Mouse (Mus musculus) ovary, adult 18-20 months (tissue): ENCODE results near the gene Il13.

Source experiments
- DNase-seq: peaks from one replicate; pipeline ENCODE4 v3.0.0; 2022; ENCODE audit warnings: low spot score, mixed read lengths

The Il13 gene

DNA sequence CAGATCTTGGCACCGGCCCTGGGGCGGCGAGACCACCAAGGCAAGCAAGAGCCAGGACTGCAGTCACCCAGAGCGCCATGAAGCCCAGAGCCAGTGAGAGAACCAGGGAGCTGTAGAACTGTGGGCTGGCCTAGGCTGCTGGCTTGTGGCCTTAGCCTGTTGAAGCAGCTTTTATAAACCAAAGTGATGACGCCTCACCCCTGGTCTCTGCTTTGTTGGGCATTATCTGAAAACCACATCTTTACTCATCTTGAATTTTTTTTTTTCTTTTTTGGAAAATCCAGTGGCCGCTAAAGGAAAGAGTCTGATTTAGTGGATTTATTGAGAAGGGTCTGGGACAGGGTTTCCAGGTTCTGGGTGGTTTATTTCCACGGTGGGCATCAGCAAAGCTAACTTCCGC lies at the start of gene Il13:
TSS of gene Il13 (minus strand) at position 147 of the 400 bp plus-strand sequence.
- no peak for DNase-seq

DNA sequence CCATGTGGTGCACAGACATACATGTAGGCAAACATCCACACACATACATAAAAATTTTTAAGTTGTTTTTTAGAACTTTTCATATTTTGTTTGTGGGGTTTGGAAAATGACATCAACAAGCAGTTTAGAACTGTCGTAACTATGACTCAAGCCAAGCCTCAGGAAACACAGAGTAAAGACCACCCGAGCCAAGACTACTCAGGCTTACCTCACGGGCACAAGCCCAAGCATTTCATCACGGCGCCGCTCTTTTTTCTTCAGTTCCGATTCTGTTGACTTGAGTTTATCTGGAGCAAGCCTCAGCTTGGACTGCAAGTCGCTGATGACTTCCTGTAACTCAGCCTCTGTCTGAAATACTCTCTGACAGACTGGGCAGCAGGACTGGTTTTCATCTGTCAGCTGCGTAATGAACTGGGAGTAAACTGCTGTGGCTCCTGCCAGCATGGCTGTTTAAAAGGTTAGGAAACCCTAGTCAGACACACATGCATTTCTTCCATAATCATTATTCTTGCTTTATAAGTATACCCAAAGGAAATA lies 48.6 kb upstream of the Il13 start:
- no peak for DNase-seq

DNA sequence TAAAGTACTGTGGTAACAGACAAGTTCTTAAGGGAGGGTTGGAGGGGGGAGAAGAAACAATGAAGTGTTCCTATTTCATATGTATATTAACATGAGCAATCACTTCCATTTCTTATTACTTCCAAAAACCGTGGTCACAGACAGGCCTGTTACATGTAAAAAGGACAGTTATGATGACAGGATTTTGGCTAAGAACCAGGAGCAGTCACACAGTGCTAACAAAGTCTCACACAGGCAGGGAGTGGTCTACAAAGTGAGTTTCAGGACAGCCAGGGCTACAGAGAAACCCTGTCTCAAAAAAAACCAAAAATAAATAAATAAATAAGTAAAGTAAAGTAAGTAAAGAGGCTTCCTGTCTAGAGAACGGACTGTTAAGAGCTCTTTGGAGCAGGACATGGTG lies 47.7 kb upstream of the Il13 start:
- DNase-seq: no peak

DNA sequence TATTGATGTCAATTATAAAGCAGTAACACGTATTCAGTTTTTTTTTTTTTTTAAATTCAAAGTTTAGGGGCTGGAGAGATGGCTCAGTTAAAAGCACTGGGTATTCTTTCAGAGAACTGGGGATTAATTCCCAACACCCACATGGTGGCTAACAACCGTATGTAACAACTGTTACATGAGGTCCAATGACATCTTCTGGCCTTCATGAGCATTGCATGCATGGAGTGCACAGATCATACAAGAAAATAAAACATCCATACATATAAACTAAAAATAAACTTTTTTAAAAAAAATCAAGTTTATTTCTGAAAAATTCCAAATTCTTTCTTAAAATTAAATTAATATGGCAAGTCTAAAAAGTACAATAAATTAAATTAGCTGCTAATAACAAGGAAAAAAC lies 47.2 kb upstream of the Il13 start:
- DNase-seq: no peak

DNA sequence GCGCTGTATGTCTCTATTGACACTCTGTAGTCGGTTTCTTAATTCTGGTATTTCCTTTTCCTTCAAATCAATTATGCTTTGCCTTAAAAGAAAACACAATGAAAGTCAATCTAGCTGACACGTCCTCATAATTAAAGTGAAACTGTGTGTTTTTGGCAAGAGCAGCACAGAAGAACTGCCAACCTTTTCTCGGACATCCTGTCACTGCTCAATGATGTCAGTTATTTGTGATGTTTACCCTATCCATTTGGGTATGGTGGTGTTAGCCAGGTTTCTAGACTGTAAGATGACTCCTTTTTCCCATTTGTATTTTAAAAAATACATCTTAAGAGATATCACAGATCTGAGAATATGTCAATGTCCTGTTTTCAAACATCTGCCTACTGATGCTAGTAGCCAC lies 45.6 kb upstream of the Il13 start:
- DNase-seq: no peak

DNA sequence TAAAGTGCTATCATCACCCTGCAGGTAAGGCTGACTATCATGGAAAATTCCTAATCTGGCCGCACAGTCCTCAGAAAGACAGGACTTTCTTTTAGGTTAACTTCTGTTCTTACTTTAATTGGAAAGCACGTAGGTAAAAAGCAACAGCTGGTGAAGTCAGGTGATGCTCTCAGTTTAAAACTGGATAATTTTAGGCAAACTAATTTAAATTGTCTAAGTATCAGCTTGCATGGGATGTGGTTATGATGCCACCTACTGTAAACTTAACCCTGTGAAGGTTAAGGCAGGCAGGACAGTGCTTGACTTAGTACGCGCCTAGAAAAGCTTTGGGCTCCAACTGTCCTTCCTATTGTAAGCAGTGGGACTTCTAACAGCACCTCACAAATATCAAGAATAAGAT lies 36.9 kb upstream of the Il13 start:
- DNase-seq: no peak

DNA sequence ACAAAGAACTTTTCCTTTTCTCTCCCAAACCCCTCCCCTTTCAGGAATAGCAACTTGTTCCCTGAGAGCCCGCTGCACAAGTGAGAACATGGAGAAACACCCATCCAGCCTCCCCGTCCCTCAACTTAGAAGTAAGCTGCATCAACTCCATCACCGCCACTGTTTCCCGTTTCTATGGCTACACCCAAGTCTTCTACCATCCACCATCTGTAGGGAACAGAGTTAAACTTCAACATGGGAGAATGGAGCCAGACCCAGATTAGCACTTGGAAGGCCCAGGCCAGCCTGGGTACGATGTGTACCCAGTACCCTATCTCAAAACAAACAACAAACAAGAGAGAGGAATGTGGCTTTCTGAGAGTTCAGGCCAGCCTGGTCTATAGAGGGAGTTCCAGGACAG lies 29.6 kb upstream of the Il13 start:
- DNase-seq: no peak

DNA sequence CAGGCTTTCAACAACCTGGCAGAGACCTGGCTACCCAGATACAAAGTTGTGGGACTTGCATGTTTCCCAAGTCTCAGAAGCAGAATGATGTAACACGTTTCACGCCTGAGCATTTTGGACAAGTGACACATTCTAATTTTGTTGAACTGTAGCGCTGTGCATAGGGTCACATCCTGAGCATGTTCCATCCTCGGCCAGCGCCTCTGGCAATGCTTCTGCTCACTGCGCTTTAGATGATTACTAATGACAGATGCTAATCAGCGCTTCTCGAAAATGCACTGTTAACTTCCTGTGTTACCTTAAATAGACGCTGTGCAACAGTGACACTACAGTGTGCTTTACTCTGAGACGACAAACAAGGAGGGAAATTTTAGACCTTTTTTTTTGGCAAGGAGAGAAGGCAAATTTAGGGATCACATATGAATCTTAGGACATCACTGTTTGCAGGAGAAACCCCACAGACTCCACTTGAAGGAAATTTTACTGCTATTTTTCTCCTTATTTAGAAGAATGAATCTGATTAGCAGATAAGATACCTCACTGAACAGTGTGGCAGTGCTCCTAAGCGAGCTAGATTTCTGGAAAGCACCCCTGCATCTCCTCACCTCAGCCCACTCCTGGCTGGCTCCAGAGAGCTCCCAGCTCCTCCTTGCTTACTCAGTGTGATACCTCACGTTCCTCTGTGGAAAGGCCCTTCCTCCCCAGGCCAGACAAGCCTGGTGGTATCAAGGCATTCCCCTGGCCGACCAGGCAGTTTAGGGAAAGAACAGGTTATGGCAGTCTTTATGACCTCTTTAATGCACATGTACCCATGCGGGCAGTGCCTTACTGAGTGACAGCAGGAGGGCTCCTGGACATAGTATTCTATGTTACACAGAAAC lies 28.5 kb upstream of the Il13 start:
- DNase-seq: no peak

DNA sequence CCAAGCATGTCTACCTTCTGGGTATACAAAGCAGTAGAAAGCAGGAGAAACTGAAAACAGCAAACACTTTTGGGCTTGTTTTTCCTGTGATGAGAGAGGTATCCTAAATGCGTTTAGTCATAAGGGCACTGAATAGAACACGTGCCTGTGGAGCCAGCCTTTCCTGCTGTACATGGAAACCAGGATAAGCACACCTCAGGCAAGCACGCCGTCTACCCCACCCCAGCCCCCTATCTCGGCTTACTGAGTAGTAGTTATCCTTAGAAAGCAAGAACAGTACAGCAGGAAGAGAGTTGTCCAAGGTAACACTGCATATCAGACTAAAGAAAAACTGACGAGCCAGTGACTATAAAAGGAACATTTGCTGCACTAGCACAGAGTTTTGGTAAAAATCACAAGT lies 23.3 kb upstream of the Il13 start:
- DNase-seq: no peak

DNA sequence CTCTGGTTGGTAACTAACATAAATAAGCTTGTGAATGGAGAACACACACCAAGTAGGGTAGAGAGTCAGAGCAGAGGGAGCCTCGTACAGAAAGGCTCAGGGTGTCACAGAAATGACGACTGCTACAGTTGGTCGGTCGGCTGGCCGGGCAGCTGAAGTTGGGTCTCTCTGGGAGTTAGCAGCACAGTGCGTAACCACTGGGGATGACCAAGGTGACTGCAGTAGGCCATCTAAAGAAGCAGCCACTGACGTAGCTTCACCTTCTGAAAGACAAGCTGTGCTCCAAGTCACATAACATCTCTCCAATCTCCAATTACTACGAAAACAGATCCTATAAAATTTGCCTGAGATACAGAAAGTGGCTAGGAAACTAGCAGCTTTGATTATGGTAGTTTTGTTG lies 22.9 kb upstream of the Il13 start:
- no peak for DNase-seq

DNA sequence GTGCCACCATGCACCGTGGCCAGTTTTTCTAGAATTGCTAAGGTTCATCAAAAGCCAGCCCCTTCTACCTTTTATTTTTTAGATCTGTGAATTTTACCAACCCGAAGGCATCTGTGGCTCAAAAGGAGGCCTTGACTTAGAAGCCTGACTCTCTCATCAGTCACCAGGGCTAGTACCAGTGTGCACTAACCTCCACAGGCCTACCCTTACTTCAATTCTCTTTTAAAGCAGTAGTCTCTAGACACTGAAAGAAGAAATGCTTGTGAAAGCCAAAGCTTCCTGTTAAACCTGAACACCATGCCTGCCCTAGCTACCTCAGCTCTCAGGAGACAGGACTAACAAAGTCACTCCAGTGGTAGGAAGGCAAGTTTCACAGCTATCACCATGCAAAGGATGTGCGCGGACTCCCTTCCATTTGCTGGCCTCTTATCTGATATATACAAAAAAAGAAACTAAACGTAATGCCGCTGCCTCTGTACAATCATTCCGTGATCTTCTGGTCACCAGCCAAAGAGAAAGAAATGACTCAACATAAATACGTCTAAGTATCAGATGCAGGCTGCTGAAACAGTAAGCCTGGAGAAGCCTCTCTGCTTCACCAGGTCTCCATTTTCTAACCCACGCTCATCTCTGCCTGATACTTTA lies 22.2 kb upstream of the Il13 start:
- DNase-seq: no peak

DNA sequence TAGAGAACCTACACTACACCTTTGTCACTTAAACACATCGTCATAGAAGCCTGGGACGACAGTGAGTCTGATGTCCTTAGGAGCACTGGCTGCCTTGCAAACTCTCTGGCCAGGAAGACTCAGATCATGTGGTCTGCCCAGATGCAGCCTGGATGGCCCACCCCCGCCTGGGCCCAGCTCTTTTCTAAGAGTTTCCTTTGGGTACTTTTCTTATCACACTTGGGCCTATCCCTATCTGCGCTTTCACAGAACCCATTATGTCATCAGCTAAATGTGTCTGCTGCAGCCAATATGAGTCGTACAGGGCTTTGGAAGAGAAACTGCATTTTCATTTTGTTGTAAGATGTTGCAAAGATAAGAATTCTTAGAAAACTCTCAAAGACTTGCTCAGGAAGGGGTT lies 20.5 kb upstream of the Il13 start:
- no peak for DNase-seq

DNA sequence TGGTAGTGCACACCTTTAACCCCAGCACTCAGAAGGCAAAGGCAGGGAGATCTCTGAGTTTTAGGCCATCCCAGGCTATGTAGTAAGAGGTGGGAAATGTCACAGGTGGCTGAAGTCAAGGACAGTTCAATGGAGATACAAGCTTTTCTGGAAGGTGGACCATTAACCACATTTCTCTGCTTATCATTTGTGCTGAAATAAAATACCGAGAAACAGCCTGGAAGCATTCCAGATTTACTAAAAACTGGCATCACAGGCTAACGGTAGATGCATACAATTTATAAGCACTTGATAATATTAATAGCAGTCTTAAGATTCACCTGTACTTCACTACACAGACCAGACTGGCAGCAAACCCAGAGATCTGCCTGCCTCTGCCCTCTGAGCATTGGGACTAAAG lies 17.9 kb upstream of the Il13 start:
- no peak for DNase-seq

DNA sequence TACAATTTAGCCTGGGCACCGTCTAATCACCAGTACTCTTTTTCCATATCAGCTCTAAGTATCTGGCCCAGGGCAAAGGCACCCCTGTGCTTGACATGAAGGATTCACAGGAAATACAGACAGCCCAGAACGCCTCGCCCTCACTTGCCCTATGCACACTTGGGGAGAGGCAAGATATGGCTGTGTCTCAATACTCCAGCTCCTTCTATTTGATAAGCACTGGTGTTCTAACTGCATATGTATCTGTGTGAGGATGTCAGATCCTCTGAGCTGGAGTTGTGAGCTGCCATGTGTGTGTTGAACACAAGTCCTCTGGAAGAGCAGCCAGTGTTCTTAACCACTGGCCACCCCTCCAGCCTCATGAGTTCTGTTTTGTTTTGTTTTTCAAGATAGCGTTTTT lies 16.9 kb upstream of the Il13 start:
- DNase-seq: no peak

DNA sequence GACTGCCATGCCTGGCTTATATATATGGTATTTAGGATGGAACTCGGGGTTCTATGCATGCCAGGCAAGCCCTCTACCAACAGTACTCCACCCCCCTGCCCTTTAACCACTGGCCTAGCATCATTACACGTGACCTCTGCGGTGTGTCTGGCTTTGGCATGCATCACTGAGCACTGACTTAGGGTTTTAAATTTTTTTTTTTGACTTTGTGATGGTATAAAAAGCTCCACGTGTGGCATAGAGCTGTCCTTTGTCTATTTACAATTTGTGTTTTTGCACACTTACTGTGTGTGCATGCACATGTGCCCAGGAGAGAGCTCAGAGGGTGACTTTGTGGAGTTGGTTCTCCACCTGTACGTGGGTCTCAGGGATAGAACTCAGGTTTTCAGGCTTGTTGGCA lies 9.5 kb upstream of the Il13 start:
- DNase-seq: no peak

DNA sequence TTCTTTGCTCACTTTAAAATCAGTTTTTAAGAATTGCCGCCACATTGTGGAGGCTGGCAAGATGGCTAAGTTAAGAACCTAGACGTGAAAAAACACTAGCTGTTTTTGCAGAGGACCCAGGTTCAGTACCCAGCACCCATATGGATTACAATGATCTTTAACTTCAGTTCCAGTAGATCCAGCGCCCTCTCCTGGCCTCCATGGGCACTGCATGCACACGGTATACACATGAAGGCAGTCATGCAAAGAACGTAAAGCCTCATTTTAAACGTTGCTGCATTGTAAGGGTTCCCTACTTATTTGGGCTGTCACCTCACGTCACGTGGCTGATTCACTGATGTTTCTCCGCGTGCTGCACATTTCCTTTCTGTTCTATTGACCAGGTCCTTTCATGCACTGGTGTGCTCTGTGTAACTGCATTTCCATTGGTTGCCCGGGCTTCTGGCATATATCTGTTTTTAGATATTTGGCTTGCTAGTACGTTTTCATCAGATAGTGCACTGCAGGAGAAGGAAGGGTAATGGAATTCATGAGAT lies 8.3 kb upstream of the Il13 start:
- no peak for DNase-seq

DNA sequence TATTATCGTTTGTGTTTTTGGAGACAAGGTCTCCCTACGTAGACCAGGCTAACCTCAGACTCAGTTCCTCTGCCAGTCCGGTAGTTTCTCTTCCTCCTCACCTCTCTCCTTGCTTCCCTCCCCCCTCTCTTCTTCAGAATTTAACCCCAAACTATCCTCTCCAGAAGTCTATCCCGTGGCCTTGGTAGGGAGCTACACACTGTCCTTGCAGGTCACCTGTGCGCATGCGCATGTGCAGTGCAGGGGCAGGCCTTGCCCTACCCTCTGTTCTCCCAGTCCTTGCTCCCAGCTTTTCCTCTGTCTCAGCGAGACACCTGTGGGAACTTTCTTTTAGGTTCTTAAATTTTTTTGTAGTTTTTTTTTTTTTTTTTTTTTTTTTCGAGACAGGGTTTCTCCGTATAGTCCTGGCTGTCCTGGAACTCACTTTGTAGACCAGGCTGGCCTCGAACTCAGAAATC lies 3.3 kb upstream of the Il13 start:
- DNase-seq: no peak

DNA sequence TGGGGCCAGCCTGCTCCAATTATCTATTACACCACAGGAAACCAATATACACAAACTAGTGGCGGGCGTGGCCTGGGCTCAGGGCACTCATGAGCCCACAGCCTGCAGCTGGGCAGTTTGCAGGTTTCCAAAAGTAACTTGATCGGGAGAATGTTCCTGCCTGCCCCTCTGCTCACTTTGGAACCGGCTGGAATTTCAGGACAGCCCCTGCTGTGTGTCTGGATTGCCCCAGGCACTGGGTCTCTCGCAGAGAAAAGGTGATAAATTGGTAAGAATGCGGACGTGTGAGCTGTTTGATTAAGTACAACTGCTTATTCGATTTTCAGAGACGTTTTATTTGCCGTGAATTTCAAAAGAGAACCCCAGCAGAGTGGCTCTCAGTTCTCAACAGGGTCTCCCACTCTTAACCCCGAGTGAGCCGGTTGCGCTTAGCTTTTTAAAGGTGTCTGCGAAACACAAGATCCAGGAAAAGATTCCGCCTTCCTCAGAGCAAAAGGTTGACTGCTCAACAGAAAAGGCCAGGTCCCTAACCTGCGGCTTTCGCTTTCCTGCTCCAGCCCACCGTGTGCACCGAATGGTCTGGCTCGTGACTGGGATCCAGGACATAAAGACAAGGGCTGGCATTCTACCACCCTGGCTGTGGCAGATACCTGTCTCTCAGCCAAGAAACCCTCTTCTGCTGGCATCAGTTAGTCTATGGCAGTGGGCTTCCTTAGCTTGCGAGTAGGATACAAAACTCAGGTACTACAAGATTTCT lies 2.7 kb upstream of the Il13 start:
- no peak for DNase-seq

DNA sequence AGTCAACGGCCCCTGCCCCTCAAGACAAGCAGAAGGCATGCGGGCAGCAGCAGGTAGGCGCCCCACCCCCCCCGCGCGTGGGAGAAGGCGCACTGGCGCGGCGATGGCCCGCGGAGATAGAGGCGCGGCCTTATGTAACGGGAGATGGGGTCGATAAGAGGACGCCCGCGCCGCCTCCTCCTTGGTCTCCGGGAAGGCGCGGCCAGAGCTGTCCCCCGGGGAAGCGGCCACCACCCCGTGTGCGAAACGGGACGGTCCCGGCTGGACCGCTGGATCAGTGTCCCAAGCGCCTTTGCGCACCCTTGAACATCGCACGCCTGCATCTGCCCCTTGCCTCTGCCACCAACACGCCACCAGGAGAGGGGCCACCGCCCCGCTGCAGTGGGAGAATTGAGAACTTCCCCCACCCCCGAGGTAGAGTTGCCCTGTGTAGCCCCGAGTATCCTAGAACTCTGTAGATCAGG lies 1.7 kb upstream of the Il13 start:
- DNase-seq: no peak

DNA sequence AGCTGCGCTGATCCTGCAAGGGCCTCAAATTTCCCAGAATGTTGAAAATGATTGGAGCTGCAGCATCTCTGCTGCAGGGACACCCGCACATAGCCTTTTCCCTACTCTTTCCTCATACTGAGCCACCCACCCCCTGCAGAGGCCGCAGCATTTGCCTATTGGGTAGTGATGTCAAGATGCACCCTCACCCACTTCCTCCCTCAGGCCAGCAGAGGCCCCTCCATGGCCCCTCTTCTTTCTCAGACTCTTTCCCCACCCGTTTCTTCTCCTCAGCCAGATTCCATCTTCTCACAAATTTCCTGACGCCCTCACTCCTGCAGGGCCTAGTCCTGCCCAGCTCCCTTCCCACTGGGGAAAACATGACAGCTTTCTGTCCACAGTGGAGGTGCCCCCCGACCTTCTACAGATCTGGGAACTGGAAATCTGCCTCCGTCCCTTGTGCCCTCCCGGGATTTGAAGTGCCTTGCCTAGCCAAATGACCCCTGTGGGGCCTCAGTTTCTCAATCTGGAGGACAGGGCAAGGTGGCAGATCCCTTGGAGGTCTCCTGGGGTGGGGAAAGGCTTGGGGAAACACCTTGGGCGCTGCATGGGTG lies 1.2 kb upstream of the Il13 start:
- DNase-seq: no peak

DNA sequence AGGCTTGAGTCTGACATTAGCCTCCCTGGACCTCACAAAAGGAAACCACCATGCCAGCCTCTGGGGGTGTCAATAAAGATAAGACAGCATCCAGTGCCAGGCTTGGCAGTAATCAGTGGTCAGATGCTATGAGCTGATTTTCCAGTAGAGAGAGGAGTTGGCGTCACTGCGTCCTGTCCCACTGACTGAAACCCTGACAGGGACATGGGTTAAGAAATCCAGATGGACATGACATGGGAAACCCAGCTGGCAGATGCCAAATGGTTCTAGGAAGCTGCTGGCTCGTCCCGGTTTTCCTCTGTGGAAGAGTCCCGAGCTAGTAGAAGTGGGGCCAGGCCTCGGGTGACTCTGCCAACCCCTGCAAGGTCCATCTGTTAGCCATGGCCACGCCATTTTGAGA lies 858 bp downstream of the Il13 start:
- DNase-seq: no peak
